Mouse (Mus musculus) layer of hippocampus, postnatal 10 days (tissue): ENCODE measurements around the gene Aes. TPM values are rescaled to one million over a fixed set of nuclear protein-coding genes. Genes with fewer than 3 reads are reported as not detected.

Experiments
- DNase-seq, 2 experiments: peaks; one replicate each; pipeline ENCODE4 v3.0.0; 2021; ENCODE audit warnings: low spot score in 2 of 2
- total RNA-seq, 2 experiments: library from RNA; stranded (reverse); gene quantifications; 2 replicates each; pipeline ENCODE4 v1.2.3; 2021

The Aes gene
- total RNA-seq, 2 experiments from 2014 or later = 582 to 612 TPM

GRCm38 (mm10) chr10:81544296-81545160, 14.8 kb upstream of the Aes start:
- DNase-seq = no peak

- peak; percentile 100 for DNase-seq
These were observed 14.0 kb upstream of the Aes start, which contains the start of gene Gna11 for GRCm38 (mm10) chr10:81545161-81545747. Gene Gna11, minus strand, starts transcription at chr10:81545190.

- DNase-seq = no peak
These were observed 13.0 kb upstream of the Aes start for GRCm38 (mm10) chr10:81546332-81546731.

- DNase-seq = no peak
These were observed 12.3 kb upstream of the Aes start for GRCm38 (mm10) chr10:81546788-81547571.

GRCm38 (mm10) chr10:81548944-81549343, 10.3 kb upstream of the Aes start:
- DNase-seq = no peak

- peak; percentile 54 to 66 for DNase-seq
These were observed 9.0 kb upstream of the Aes start for GRCm38 (mm10) chr10:81550257-81550656.

GRCm38 (mm10) chr10:81551597-81552102, 7.6 kb upstream of the Aes start:
- peak; percentile 78 to 85 for DNase-seq

GRCm38 (mm10) chr10:81553232-81553631, 6.1 kb upstream of the Aes start:
- DNase-seq = peak in 1 of 2 experiments; percentile 49

GRCm38 (mm10) chr10:81553807-81554755, 5.2 kb upstream of the Aes start:
- no peak for DNase-seq

GRCm38 (mm10) chr10:81556282-81556681, 3.0 kb upstream of the Aes start:
- DNase-seq = no peak

GRCm38 (mm10) chr10:81557491-81557890, 1.8 kb upstream of the Aes start:
- no peak for DNase-seq

- peak; percentile 75 to 84 for DNase-seq
These were observed 595 bp downstream of the Aes start for GRCm38 (mm10) chr10:81559627-81560539.

GRCm38 (mm10) chr10:81560719-81561459, 1.6 kb downstream of the Aes start:
- DNase-seq = no peak

- no peak for DNase-seq
These were observed 3.1 kb downstream of the Aes start for GRCm38 (mm10) chr10:81562411-81562810.

- no peak for DNase-seq
These were observed 4.2 kb downstream of the Aes start for GRCm38 (mm10) chr10:81563481-81563880.

- no peak for DNase-seq
These were observed 4.9 kb downstream of the Aes start for GRCm38 (mm10) chr10:81564216-81564615.

GRCm38 (mm10) chr10:81564734-81565133, 5.4 kb downstream of the Aes start:
- peak in 1 of 2 experiments; percentile 59 for DNase-seq
